In genomic region chr3:63297787-63298186, GRCm38 (mm10) we compare ENCODE assay signal across 10 mouse cellular contexts. TPM values are rescaled to one million over a fixed set of nuclear protein-coding genes. Genes with fewer than 3 reads are reported as not detected.
A peak's percentile ranks its signal among the peaks of the same experiment; 100 is the strongest.
DNase-seq lines count a peak whose midpoint lies in the region; ATAC-seq and TF ChIP-seq lines count a peak whose summit lies in the region.
"Had no signal": no experiment of that assay in that cellular context is flagged by ENCODE, and none has a peak within 500 bp of the region (broad histone marks: within the 10 kb centered on the region; RNA-seq: fewer than 3 reads in every experiment).

No protein-coding gene starts in this region.

- H3K4me2 ChIP-seq in heart, embryonic 13.5 days = peak overlapping the region; percentile 5; the same call in 1 of the 2 replicates
- H3K4me2 ChIP-seq in liver, embryonic 14.5 days (ENCODE audit: low read depth) = no peak overlapping the region
- H3K4me2 ChIP-seq: stomach, embryonic 15.5 days had no signal

- H3K4me3 ChIP-seq in embryonic facial prominence, embryonic 10.5 days = no peak overlapping the region
- no peak overlapping the region for H3K4me3 ChIP-seq in heart, embryonic 13.5 days
- H3K4me3 ChIP-seq in liver, embryonic 14.5 days (ENCODE audit: insufficient read depth in 1 of 2, low read depth in 2 of 2, low read length in 2 of 2) = no peak overlapping the region
- H3K4me3 ChIP-seq: erythroblast, embryonic 14.5 days; stomach, embryonic 15.5 days had no signal

- peak; percentile 49 for DNase-seq in 416B (ENCODE audit: low read depth)
- DNase-seq in adrenal gland, adult 2 months = peak; percentile 79
- peak; percentile 73 for DNase-seq in embryonic facial prominence, embryonic 10.5 days (ENCODE audit: low spot score)
- peak; percentile 88 for DNase-seq in kidney, postnatal 10 days
- DNase-seq in liver, embryonic 14.5 days (ENCODE audit: low read depth in 3 of 3, low spot score in 3 of 3) = peak in 1 of 3 experiments; percentile 7
- peak; percentile 85 for DNase-seq in retina, postnatal 1 day
- no peak for DNase-seq in thymus, postnatal 10 days (ENCODE audit: low spot score in 2 of 2)

- peak; percentile 41 for TF ChIP-seq CTCF in liver, embryonic 14.5 days (IDR thresholded peaks at IDR 0.05; ENCODE audit: low read depth)

- H3K4me1 ChIP-seq in embryonic facial prominence, embryonic 10.5 days = peaks cover 17% of the 10 kb centered on the region; the same call in 1 of the 2 replicates
- peaks cover 10% of the 10 kb centered on the region for H3K4me1 ChIP-seq in heart, embryonic 13.5 days
- no peaks in the 10 kb centered on the region for H3K4me1 ChIP-seq in liver, embryonic 14.5 days (replicated peaks; ENCODE audit: control insufficient read depth in 2 of 2, insufficient read depth in 2 of 2, low read length in 1 of 2)
- H3K4me1 ChIP-seq: stomach, embryonic 15.5 days had no signal

- WGBS in embryonic facial prominence, embryonic 10.5 days = 6% methylated on average over 6 of the region's 6 CpGs
- 4% methylated on average over 6 of the region's 6 CpGs for WGBS in heart, embryonic 13.5 days
- 7% methylated on average over 6 of the region's 6 CpGs for WGBS in liver, embryonic 14.5 days (ENCODE audit: insufficient replicate concordance)

- TF ChIP-seq EP300 in liver, embryonic 14.5 days (IDR thresholded peaks at IDR 0.05; ENCODE audit: low read depth) = no peak

- no peak for ATAC-seq in heart, embryonic 13.5 days (ENCODE audit: extremely low read depth, insufficient number of reproducible peaks, low FRiP score, low TSS enrichment)
- no peak for ATAC-seq in liver, embryonic 14.5 days (ENCODE audit: insufficient read depth)

- no peak overlapping the region for H3K27ac ChIP-seq in embryonic facial prominence, embryonic 10.5 days (replicated peaks)
- H3K27ac ChIP-seq in heart, embryonic 13.5 days (replicated peaks) = no peak overlapping the region
- no peak overlapping the region for H3K27ac ChIP-seq in liver, embryonic 14.5 days
- H3K27ac ChIP-seq: stomach, embryonic 15.5 days had no signal

- H3K9ac ChIP-seq in heart, embryonic 13.5 days = no peak overlapping the region
- no peak overlapping the region for H3K9ac ChIP-seq in liver, embryonic 14.5 days (replicated peaks)
- H3K9ac ChIP-seq: stomach, embryonic 15.5 days had no signal

- no peaks in the 10 kb centered on the region for H3K36me3 ChIP-seq in embryonic facial prominence, embryonic 10.5 days (replicated peaks)
- no peaks in the 10 kb centered on the region for H3K36me3 ChIP-seq in heart, embryonic 13.5 days
- H3K36me3 ChIP-seq in liver, embryonic 14.5 days (replicated peaks; ENCODE audit: control insufficient read depth, insufficient read depth, low read depth) = no peaks in the 10 kb centered on the region
- H3K36me3 ChIP-seq: stomach, embryonic 15.5 days had no signal

- no peaks in the 10 kb centered on the region for H3K9me3 ChIP-seq in embryonic facial prominence, embryonic 10.5 days
- no peaks in the 10 kb centered on the region for H3K9me3 ChIP-seq in heart, embryonic 13.5 days
- H3K9me3 ChIP-seq in liver, embryonic 14.5 days (ENCODE audit: control insufficient read depth, low read length) = no peaks in the 10 kb centered on the region
- H3K9me3 ChIP-seq: stomach, embryonic 15.5 days had no signal

- peaks cover 6% of the 10 kb centered on the region; the same call in 1 of the 2 replicates for H3K27me3 ChIP-seq in embryonic facial prominence, embryonic 10.5 days (replicated peaks; ENCODE audit: low read depth, poor library complexity, severe bottlenecking)
- no peaks in the 10 kb centered on the region for H3K27me3 ChIP-seq in heart, embryonic 13.5 days (replicated peaks)
- peaks cover 18% of the 10 kb centered on the region for H3K27me3 ChIP-seq in liver, embryonic 14.5 days (ENCODE audit: control insufficient read depth, insufficient read depth, low read length)

RNA-seq across cellular contexts. Expression of gene Mme, which starts 56.5 kb away (rescaled TPM):
- total RNA-seq in adrenal gland, adult 2 months (2021) = 10 to 100 TPM; 26.1 to 43.7 TPM
- 0.74 and 0.88 TPM in 2 replicates for polyA plus RNA-seq in adrenal gland, adult 2 months (2012; rRNA removed)
- polyA plus RNA-seq in embryonic facial prominence, embryonic 10.5 days (2016; fragmentation: Nextera tagmentation; extraction: Ambion mirVana) = 14.1 and 16.0 TPM in 2 replicates
- polyA plus RNA-seq in heart, embryonic 13.5 days (2015; fragmentation: Nextera tagmentation; extraction: Ambion mirVana) = 4.2 and 6.6 TPM in 2 replicates
- polyA plus RNA-seq in liver, embryonic 14.5 days (2012; rRNA removed) = 0.01 and 0.03 TPM in 2 replicates
- 0.10 and 0.11 TPM in 2 replicates for polyA plus RNA-seq in liver, embryonic 14.5 days (2014; fragmentation: Nextera tagmentation; extraction: Ambion mirVana)
- polyA plus RNA-seq: erythroblast, embryonic 14.5 days had no signal

Comparison
In these comparisons a context has a peak if more than half of its experiments do, and no peak if none do; other contexts are left out.
1. DNase-seq: peak in 416B (single experiment), adrenal gland, adult 2 months (single experiment), embryonic facial prominence, embryonic 10.5 days (single experiment), kidney, postnatal 10 days (single experiment) and retina, postnatal 1 day (single experiment); none in thymus, postnatal 10 days (0 of 2).